Mouse (Mus musculus) layer of hippocampus, adult 18-20 months (tissue): Measurements from ENCODE around the gene Cltc. TPM values are rescaled to one million over a fixed set of nuclear protein-coding genes. Genes with fewer than 3 reads are reported as not detected.

Source experiments
- DNase-seq, 2 experiments: peaks; one replicate each; pipeline ENCODE4 v3.0.0; 2022; ENCODE audit warnings: low spot score in 2 of 2
- total RNA-seq, 2 experiments: library from RNA; stranded (reverse); gene quantifications; 2 replicates each; pipeline ENCODE4 v1.2.3; 2021

Cltc gene
- total RNA-seq, 2 experiments from 2014 or later, result 434 to 477 TPM

DNA sequence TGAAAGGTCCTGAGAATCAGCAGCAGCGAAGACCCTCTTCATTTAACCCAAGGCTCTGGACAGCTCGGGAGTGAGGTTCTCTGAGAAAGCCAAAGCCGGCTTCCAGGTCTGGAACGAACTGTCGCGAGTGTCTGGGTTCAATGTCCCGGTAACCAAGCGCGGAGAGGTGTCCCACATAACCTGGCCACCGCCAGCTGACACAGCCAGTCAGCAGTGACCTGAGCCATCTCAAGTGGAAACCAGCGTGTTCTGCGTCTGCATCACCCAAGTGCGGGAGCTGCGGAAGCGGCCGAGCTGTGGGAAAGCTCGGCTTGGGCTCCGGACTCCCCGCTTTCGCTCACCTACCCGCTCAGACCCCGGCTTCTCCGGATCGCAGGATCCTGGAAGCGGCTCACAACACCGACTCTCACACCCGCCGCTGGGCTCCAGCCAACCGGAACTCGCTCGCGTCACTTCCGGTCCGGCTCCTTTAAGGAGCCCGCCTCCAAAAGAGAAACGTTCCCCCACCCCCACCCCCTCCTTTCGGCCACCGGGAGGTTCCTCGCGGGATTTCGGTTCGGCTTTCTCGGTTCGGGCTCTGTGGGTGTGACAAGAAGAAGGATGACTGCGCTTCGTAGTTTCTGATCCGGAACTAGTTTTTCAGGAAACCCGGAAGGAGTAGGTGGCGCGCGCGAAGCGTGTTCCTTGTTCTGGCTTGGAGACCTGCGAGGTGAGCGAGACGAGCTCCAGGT is 73.8 kb downstream of the Cltc start, which contains the start of the genes Vmp1 and Ptrh2:
TSS of gene Vmp1 (minus strand) at position 442 of the 731 bp plus-strand sequence.
TSS of gene Ptrh2 (plus strand) at position 591 of the 731 bp plus-strand sequence.
- DNase-seq, result peak; percentile 81 to 94

DNA sequence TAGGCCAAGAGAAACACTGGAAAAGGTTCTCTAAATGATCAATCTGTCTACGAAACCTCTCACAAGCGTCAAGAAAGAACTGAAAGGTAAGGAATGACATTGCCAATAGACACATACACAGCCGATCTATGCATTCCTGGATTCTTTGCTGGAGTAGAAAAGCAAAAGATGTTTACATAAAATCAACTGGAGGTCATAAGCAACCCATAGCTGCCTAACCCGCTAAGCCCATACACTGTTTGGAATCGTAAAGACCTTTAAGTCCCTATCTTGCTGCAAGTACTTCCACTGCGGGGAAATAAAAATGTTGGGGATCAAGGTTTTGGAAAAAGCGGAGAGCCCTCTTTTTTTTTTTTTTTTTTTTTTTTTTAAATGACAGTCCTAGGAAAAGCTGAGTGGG is 74.5 kb downstream of the Cltc start:
- no peak for DNase-seq

DNA sequence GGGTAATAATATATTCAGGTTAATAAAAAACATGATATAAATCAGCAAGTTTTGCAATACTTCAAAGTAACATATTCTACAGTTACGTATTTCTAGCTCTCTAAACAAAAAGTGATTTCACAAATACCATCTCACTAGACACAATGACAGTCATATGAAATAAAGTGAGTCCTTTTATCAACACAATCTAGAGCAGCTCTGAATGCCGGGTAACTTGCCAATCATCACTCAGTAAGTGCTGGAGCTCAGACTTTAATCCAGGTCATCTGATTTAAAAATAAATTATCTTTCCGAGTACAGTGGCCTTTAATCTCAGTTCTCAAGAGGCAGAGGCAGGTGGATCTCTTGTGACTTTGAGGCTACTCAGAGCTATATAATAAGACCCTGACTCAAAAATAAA is 75.9 kb downstream of the Cltc start:
- DNase-seq, result no peak

DNA sequence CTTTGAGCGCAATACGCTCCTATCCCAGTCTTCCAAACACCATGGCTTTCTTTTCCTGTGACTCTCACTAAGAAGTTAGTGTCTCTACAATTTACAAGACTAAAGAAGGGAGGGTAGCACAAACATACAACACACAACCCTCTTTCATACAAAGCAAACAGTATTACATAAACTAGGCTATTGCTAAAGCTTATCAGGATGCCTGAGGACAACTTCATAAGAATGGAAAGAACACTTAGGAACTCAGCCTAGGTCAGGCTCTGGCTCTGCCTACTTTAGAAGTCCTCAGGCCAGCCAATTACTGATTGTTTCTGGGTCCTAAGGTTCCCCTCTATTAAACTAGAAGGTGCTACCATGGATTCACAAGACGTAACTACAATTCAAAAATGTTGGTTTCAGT is 76.6 kb downstream of the Cltc start:
- DNase-seq, result no peak

DNA sequence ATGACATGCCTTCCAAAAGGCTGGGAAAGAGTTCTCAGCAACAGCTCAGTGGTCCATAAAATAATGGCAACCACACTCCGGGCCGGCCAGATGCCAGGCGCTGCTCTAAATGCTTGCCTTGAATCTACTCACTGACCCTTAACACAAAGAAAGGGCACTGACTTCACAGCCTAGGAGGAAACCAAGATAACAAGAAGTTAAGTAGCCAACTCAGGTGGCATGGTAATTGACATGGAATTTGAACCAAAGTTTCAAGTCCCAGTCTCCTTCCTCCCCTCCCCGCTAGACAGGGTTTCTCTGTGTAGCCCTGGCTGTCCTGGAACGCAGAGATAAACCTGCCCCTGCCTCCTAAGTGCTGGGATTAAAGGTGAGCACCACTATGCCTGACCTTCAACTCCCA is 78.4 kb downstream of the Cltc start:
- no peak for DNase-seq

DNA sequence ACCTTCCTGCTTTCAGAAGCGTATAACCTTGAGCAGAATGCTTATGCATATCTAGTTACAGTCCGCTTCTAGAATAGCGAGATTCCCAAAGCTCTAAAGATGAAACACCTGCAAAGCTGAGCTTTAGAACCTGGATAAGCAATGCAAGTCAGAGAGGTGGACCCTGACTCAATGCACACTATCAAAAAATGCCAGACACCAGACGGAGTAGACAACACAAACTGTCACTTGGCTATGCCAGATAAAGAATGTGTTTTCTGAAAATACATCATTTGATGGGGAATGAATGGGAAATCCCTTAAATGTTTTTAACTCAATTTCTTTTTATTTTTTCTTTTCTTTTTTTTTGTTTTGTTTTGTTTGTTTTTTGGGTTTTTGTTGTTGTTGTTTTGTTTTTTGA is 81.8 kb downstream of the Cltc start:
- DNase-seq, result no peak

DNA sequence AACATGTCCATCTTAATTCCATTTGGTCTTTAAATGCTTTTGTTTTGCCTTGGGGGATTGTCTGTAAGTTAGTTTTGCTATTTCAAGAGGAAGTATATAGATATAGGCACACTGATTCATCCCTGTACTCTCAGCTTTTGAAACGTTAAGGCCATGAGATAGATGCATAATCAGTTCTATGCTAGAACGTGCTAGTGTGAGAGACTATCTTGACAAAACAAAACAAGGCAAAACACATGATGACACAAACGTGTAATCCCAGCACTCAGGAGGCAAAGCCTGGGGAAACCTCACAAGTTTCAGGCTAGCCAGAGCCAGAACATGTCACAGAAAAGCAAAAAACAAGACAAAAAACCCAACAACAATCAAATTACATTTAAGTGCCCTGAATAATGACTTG is 84.6 kb downstream of the Cltc start:
- DNase-seq, result no peak

DNA sequence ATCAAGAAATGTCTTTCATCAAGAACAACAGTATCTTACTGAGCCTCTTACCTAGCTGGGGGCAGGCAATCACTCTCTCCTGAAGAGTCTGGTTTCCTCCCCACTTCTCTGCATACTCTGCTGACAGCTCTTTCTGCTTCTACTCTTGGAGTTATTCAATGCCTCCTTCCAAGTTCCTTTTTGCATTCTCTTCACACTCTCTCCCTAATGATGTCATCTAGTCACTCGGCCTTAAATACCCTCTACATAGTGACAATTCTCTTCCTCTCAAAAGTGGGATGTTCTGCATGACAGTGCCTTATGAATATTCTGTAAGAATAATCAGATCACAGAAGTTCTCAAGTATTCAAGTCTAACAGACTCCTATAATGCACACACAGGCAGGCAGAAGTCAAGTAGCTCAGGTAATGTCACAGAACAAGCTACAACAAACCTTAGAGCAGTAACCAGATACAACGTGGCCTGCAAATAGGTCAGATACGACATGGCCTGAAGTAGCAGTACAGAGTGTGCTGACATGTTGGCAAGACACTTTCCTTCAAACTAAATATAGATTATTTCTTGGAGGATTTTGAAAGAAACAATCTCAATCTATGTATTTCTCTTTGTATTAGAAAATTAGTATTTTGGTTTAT is 86.2 kb downstream of the Cltc start:
- no peak for DNase-seq

DNA sequence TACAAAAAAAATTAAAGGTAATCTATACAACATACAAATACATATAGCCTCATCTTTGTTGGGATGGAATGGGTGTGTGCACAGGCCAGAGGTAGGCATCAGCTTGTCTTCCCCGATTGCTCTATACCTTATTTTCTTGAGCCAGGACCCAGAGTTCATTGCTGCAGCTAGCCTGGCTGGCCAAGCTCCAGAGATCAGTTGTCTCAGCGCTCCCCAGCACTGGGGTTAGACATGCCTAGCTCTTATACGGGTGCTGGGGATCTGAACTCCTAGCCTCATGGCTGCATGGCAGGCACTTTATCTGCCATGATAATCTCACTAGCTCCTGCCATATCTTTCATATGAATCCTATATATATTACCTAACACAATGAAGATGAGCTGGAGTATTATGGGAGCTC is 89.2 kb downstream of the Cltc start:
- no peak for DNase-seq

DNA sequence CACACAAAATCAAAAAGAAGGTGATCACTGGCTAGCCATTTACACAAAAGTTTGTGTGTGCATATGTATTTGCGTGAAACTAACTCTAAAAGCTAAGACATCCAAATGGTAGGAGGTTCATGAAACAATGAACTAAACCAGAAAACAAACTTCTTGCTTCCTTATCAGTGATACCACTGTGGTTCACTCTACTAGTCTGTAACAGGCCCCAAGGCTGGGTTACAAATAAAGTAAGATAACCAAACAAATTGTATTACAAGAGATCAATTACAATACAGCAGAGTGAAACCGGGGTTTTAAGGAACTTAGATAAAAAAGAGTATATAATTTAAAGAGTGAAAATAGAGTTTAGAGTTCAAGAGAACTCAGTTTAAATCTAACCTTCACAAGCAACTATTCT is 89.8 kb downstream of the Cltc start:
- no peak for DNase-seq

DNA sequence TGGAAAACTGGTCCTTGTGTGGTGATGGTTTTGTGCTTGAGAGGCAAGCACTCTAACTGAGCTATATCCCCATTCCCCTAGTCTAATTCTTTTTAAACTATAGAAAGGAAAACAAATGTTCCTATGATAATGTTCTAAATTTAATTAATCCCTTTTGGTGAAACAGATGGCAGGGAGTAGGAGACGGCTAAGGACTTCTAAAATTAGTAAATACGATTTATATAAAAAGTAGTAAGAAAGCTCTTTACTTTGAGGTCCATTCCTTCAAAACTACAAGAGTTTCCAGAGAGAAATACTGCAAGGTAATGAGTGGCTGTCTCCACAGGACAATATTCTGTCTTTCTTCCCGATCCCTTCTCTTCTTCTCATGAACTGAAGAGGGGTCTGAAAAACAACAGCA is 93.0 kb downstream of the Cltc start:
- no peak for DNase-seq

DNA sequence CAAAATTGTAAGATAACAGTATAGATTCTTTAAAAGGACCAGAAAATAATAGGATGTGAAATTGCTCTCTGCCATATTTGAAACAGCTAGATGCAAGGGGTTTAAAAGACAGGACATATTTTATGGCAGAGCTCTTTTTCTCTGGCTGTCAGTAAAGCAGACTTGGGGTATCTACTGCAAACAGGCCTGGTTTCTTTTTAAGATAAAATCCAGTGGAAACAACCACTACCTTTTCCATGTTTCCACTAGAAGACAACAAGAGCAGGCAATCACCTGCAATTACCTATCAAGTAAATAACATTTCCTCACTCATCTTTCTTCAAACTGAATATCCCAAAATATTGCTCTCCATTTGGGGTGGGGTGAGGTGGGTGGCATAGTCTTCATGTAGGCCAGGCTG is 93.4 kb downstream of the Cltc start:
- no peak for DNase-seq

DNA sequence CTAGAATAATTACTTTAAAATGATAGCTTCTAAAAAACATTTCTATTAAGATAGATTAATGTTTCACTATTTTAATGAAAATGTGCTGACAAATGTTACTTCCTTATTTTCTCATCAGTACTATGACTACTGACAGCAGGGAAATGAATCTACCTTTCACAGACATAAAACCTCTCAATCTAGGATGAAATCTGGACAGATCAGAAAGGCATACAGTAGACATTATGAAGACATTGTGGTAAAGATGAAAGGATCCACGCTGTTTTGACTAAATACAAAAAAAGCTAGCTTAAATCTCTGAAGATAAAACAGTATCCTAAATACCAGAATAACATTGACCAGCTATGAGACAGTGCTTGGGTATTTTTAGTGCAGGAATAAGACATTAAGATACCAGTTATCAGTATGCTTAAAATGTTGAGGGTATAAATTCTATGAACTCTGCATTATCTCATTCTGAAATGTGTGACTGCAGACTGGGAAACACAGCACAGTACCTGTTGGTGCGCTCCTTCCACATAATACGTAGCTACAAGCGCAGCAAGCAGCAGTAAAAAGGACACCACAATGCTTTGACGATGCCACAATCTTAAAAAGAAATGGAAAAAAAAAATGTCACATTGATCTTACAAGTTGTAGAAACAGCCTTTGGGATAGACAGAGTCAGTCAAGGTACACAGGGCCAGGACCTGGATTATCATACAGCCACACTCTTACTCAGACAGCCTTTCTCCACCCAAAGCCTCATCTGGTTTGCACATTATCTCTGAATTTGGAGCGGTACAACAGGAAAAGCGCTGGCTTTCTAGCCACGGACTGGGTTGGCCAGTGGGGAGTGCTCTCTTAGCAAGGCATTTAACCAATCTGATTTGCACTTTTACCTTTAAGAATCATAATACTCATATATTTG is 94.1 kb downstream of the Cltc start:
- DNase-seq, result no peak

DNA sequence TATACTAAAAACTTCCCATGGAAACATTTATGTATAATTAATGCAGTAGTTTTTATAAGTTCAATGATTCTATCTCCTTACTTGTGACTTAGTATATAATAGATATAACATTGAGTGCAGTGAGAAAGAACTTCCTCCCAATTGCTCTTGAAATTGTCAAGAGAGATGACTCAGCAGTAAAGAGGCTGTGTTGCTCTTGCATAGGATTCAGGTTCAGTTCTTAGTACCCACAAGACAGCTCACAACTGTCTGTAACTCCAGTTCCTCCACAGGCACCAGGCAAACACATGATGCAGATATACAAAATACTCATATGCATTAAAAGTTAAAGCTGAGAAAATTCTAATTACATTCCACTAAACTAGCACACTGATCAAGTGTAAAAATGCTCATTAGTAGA is 99.5 kb downstream of the Cltc start:
- DNase-seq, result no peak

DNA sequence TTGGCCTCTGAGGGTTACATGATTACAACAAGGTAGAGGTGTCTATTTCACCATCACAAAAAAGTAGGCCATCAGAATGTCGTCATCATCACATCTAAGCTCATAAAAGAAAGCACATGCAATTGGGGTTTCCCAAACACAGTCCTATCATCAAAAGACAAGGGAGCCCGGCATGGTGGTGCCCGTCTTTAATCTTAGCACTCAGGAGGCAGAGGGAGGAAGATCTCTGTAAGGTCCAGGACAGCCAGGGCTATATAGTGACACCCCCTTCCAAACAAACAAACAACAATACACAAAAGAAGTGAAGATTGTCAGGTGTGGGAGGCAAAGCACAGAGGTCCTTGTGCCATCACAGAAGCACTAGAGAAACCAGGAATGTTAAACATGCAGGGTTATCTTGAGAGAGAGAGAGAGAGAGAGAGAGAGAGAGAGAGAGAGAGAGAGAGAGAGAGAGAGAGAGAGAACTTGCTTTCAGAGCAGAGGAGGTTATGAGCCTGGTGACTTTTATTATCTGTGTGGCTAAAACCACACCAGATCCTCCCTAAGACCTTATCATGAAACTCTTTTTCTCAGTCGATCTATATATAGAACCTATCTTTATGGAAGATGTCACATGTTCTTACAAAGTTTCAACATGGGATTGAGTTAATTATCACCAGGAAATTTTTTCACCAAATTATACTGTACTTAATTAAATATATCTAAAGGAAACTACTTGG is 100.4 kb downstream of the Cltc start:
- DNase-seq, result no peak

DNA sequence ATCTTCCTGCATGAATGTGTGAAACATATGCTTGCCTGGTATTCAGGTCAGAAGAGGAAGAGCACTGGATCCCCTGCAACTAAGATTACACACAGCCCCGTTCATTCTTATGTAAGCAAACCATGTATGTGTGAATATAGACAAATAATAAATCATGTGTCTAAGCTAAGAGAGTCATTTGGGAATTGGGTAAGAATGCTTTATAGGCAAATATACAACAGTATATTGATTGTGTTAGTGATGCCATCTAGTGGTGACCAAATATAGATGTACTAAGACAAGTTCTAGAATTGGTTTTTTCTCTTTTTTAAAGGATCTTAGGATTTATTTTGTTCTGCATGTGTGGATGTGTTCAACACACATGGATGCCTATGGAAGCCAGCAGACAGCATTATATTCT is 101.7 kb downstream of the Cltc start:
- DNase-seq, result no peak

DNA sequence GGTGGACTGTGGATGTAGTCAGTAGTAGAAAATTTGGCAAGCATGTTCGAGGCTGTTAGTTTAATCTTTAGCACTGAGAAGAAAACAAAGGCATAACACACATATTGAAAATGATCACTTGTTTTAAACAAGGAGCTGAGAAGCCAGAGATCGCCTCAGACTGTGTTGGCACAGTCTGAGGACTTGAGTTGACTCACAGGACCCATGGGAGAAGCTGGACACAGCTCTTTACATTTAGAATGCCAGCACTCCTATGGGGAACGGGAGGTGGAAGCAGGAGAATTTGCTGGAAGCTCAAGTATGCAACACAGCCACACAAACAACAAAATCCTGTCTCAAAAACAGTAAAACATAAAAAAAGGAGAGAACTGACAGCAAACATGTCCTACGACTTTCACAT is 103.3 kb downstream of the Cltc start:
- DNase-seq, result no peak

DNA sequence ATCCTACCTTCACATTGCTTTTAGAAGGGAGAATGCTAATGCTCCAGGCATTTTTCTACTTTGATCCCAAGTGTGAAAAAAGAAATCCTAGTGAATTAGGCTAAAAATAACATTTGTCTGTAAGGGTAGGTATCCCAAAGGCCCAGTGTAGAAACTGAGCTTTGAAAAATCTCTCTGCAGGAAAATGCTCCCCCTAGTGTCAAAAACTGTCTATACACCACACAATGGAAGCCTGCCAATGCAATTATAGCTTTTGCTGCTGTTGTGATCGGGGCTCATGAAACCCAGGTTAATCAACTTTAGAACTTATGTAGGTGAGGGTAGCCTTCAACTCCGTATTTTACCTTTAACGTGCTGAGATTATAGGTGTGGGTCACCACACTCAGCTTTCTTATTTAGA is 103.9 kb downstream of the Cltc start:
- peak; percentile 29 to 80 for DNase-seq

DNA sequence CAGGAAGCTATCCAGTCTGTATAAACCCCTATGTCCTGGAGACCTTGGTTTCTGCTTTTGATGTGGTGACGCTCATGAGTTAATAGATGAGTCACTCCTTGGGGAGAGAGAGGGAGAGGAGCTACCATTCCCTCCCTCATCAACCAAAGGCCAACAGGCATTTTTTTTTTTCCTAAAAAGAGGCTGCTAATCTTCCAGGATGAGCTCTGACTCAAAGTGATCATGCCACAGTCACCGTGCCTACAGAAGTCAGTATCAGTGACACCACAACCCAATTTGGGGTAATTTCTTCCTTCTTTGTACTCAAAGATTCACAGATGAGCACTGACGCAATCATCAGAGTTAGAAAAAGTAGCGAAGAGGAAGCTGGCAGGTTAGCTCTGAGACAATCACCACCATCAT is 104.8 kb downstream of the Cltc start:
- no peak for DNase-seq

DNA sequence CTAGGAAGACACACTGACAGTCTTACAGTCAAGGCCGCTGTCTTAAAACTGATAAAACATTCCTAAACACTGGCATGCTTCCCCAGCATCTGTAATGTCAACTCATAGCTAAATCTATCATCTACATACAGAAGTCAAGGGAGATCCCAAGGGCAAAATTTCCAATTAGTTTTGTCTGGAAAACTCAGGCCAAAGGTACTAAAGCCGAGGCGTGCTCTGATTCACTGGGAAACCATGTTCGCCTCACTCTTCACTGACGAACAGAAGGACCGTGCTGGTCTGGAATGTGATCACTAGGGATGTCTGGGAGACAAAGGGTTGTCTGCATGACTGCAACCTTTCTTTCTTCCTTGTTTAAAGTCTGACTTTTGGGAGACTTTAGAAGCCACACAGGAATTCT is 106.7 kb downstream of the Cltc start:
- DNase-seq, result no peak

DNA sequence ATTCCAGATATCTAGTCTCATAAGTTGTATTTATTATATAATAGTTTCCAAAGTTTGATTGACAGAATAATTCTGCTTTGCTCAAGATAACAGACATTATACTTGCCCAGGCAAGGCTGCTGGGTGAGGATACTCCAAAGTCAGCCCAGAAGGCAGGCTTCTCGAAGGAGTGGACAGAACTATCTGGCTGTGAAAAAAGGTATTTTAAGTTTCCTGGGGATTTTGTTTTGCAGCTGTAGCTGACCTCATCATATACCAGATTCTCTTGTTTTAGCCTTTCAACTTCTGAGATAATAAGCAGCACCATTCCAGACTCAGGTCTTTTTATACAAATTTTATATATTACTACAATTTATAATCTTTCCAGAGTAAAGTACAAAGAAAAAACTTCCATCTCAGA is 107.8 kb downstream of the Cltc start:
- no peak for DNase-seq
